Mouse (Mus musculus): ENCODE results near the gene Slc9b1.

The Slc9b1 gene

GRCm38 (mm10) chr3:135347739-135348264, at the start of gene Slc9b1:
Gene Slc9b1 (plus strand): TSS chr3:135348029.
- peak; percentile 82 for DNase-seq (ENCODE audit: low read depth, low spot score)

DNA sequence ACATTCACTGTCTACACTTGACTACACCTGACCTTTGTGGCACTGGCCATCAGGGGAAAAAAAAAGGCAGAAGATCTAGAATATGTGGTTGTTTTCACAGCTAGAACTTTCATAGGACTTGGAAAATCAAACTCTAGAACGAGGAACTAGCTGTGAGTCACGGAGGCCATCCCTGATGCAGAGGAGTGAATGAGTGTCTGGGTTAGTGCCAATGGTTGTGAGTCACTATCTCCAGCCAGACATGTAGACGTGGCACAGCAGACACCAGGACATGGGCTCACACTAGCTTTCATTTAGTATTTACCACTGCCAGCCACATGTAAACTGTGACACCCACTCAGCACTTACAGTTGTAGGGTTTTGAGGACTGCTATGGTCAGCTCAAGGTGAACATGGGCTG, 49.3 kb upstream of the Slc9b1 start:
- DNase-seq (ENCODE audit: low read depth, low spot score) = no peak

DNA sequence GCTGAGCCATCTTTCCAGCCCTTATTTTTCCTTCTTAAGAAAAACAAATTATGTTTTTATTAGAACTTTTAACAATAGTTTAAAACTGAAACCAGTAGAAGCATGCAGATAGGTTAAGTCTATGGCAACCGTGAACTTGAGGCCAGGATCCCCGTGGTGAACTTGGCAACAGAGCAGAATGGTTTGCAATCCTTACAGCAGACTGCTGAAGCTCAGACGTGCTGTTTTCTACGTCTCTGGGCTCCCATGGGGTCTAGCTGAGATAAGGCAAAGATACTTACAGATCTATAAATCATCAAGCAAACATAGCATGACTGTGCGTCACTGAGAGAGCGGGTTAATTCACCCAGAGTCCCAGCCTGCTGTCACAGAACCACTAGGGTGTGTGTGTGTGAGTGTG, 47.7 kb upstream of the Slc9b1 start:
- no peak for DNase-seq (ENCODE audit: low read depth, low spot score)

GRCm38 (mm10) chr3:135304060-135304459, 43.8 kb upstream of the Slc9b1 start:
- DNase-seq (ENCODE audit: low read depth, low spot score) = no peak

DNA sequence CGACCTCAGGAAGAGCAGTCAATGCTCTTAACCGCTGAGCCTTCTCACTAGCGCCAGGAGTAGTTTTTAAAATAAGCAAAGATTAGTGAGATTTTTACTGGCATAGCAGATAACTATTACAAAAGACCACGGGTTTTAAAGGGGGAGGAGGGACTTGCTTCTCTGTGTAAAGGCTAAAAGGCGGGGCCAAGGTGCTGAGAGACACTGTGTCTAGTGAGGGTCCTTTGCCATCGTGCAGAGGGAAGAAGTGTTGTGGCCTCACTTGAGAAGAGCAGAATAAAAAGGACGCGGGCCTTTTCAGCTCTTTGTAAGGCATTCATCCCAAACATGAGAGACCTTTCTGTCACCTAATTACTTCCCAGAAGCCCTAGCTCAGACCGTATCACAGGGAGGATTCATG, 43.3 kb upstream of the Slc9b1 start:
- DNase-seq (ENCODE audit: low read depth, low spot score) = no peak

DNA sequence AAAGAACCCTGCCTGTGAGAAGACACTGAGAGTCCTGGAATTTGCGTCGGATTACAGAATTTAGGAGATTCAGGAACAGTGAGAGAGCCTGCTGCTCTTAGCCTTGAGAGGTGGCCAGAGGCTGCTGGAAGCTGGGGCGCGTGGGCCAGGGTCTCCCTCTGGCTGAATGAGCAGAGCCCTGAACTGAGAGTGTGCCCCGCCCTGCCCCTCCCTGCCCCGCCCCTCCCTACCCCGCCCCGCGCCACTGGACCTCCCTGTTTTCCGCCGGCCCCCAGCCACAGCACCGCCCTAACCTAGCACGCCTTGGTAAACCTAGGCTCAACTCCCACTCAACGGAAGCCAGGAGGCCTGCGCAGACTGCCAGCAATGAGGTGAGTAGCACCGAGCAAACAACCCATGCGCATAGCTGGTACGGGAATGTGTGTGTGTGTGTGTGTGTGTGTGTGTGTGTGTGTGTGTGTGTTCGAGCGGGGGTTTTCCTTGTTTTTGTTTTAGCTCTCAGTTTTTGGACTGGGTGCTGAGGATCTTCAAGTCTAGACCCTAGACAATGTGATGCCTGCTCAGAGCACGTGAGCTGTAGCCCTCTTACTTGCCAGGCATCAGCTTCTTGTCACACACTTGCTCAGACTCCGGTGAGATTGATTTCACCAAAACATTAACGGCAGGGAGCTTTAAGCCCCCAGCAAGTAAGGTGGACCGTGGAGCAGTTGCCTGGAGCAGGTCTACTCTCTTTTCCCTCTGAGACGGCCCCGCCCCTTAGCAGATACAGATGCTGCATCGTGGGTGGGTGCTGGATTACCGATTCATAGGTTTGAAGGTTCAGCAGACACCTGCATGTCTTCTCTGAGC, 40.2 kb upstream of the Slc9b1 start, which contains the start of gene Slc9b2:
TSS of gene Slc9b2 (plus strand) at position 290 of the 849 bp plus-strand sequence.
- peak; percentile 80 for DNase-seq (ENCODE audit: low read depth, low spot score)

GRCm38 (mm10) chr3:135312916-135313491, 34.8 kb upstream of the Slc9b1 start:
- DNase-seq (ENCODE audit: low read depth, low spot score) = no peak

DNA sequence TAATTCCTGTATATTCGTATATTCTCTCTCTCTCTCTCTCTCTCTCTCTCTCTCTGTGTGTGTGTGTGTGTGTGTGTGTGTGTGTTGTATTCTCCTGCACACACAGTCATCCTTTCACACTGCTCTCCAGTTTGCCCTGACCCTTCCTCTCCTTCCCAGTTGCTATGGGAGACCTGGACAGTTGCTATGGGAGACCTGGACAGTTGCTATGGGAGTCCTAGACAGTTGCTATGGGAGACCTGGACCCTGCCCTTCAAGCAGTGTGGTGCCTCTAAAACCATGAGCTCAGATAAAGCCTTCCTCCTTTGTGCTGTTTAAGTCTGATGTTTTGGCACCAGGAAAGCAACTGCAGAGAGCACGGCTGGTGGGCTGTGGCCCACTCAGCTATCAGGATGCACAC, 34.1 kb upstream of the Slc9b1 start:
- DNase-seq (ENCODE audit: low read depth, low spot score) = peak; percentile 89

DNA sequence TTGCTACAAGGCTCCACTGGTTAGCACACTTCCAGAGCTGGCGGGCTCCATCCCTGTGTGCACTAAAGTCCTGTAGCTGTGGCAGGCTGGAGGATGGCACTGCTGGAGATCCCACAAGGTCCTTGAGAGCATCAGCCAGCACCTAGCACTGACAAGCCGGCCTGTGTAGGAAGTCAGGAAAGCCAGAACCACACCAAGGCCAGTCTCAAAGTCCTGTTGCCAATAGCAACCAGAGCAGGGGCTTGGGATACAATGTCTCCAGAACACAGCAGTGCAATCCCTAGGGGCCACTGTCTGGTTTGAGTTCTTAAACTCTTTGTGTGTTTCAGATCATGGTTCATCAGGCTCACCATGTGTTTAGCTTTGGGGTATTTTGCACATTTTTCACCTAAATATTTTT, 33.0 kb upstream of the Slc9b1 start:
- DNase-seq (ENCODE audit: low read depth, low spot score) = peak; percentile 86

- DNase-seq (ENCODE audit: low read depth, low spot score) = peak; percentile 79
Observed at GRCm38 (mm10) chr3:135315720-135316425, 32.0 kb upstream of the Slc9b1 start.

- peak; percentile 30 for DNase-seq (ENCODE audit: low read depth, low spot score)
Observed at GRCm38 (mm10) chr3:135318331-135318730, 29.5 kb upstream of the Slc9b1 start.

DNA sequence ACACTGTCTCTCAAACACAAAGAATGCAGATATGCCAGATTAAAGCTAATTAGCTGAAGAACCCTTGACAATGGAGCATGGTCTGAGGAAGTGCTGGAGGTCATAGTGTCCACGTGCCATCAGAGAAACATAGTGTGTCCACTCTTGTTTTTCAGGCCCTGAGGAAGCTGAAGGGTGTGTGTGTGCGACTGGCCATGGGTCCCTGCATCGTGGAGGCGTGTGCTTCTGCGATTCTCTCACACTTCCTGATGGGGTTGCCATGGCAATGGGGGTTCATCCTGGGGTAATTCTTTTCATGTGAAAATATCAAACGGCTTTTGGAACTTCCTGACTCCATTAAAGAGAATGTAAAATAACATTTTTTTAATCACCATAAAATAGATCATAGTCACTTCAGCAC, 23.5 kb upstream of the Slc9b1 start:
- no peak for DNase-seq (ENCODE audit: low read depth, low spot score)

DNA sequence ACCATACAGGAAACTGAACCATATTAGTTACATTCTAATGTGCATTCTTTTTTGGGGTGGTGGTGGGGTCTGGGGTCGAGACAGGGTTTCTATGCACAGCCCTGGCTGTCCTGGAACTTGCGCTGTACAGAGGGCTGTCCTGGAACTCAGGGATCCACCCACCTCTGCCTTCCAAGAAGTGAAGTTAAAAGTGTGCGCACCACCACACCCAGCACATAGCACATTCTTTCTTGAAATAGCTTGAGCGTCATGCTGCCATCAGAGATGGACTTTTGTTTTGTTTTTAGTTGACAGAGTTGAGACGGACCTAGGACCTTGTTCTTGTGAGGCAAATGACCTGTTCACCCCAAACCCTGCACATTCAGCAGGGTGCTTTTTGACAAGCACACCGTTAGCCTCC, 20.7 kb upstream of the Slc9b1 start:
- peak; percentile 61 for DNase-seq (ENCODE audit: low read depth, low spot score)

- DNase-seq (ENCODE audit: low read depth, low spot score) = peak; percentile 75
Observed at GRCm38 (mm10) chr3:135327601-135328000, 20.2 kb upstream of the Slc9b1 start.

DNA sequence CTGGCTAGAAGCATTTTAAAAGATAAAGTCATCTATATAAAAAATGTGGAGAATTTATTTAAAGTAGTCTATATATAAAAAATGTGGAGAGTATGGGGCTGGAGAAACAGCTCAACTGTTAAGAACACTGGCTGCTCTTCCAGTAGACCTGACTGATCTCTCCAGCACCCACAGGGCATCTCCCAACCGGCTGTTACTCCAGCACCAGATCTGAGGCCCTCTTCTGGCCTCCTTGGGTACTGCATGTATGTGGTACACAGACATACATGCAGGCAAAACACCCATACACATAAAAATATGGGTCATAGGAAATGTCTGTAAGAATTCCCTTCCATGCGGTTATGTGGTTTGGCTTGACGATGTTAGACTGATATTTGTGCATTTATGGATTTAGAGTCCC, 19.3 kb upstream of the Slc9b1 start:
- peak; percentile 87 for DNase-seq (ENCODE audit: low read depth, low spot score)

DNA sequence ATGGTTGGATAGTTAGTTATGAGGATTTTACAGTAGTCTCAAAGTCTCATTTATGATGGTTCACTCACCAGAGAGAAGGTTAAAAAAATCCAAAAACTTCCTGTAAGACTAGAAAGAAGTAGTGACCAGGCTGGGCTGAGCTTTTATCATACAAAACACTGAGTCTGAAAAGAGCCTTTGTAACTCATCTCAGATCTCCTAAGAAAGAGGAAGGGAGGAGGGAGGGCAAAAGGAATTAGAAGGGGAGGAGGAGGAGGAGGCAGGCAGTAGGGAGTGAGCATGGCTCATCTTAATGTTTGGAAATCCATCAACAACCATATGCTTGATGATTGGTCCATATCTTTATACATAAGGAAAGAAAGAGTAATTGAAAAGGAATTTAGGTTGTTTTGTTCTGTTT, 15.1 kb upstream of the Slc9b1 start:
- DNase-seq (ENCODE audit: low read depth, low spot score) = peak; percentile 78

- peak; percentile 64 for DNase-seq (ENCODE audit: low read depth, low spot score)
Observed at GRCm38 (mm10) chr3:135333763-135334162, 14.1 kb upstream of the Slc9b1 start.

DNA sequence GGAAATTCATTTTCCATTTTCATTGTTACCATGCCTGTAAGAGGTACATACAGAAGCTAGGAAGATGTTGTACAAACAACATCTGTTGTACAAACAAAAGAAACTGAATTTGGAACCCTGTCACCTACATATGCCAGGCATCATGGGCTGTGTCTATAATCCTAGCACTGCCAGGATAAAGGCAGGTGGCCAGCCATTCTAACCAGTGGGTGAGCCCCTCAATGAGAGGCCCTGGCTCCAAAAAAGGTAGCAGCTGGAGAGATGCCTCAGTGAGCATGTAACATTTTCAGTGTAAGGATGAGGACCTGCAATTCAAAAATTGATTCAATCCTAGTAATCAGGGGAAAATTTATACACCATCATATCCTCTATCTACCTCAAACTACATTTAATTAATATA, 1.2 kb downstream of the Slc9b1 start:
- DNase-seq (ENCODE audit: low read depth, low spot score) = no peak

GRCm38 (mm10) chr3:135351857-135352256, 4.0 kb downstream of the Slc9b1 start:
- DNase-seq (ENCODE audit: low read depth, low spot score) = no peak

GRCm38 (mm10) chr3:135357394-135357793, 9.6 kb downstream of the Slc9b1 start:
- no peak for DNase-seq (ENCODE audit: low read depth, low spot score)

DNA sequence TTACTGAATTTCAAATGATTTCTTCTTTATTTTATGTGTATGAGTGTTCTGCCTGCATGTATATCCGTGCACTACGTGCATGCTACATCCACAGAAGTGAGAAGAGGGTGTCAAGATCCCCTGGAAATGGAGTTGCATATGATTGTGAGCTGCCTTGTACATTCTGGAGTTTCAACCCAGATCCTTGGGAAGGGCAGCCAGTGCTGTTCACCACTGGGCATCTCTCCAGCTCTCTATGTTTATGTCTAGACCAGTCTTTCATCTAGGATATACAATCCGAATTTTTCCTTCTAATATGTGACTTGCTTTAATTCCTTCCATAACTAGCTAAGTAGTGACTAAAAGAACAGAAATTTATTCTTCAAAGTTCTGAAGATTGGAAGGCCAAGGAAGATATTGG, 28.0 kb downstream of the Slc9b1 start:
- no peak for DNase-seq (ENCODE audit: low read depth, low spot score)

- no peak for DNase-seq (ENCODE audit: low read depth, low spot score)
Observed at GRCm38 (mm10) chr3:135377445-135377844, 29.6 kb downstream of the Slc9b1 start.

All from R1 (cell line).